ENCODE assay signal across 21 mouse cellular contexts in the genomic region with DNA sequence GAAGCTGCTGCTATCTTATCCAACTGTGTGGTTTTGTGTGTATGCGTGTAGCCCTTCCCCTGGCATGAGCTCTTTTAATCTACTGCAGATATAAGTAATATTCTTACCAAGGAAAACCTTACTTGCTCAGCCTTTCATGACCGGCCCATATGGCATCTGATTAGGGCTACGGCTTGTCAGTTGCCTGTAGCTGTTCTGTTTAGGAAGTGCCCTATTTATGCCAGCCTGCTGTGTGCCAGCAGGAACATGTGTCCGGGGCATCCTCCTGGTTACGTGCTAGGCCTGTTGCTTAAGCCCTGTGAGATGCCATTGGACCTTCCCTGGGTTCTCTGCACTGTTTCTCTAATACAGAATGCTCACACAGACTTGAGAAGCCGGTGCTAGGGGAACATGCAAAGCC.
DNase-seq lines count a peak whose midpoint lies in the region; ATAC-seq and TF ChIP-seq lines count a peak whose summit lies in the region.
"Had no signal": no experiment of that assay in that cellular context is flagged by ENCODE, and none has a peak within 500 bp of the region (broad histone marks: within the 10 kb centered on the region; RNA-seq: fewer than 3 reads in every experiment).

No protein-coding gene starts in this region.

- intact Hi-C loops in heart, postnatal 25 days (cut with DNase I), result no loop called here

- WGBS in hindbrain, postnatal 0 days, result 69% methylated on average over 6 of the region's 6 CpGs
- 79% methylated on average over 6 of the region's 6 CpGs for WGBS in hindbrain, embryonic 13.5 days

- no peaks in the 10 kb centered on the region for H3K79me2 ChIP-seq in MEL (ENCODE audit: control insufficient read depth, insufficient read depth, low read length, poor library complexity)

- H3K4me3 ChIP-seq in hindbrain, postnatal 0 days (ENCODE audit: low read length), result no peak overlapping the region
- no peak overlapping the region for H3K4me3 ChIP-seq in hindbrain, embryonic 13.5 days
- no peak overlapping the region for H3K4me3 ChIP-seq in MEL (ENCODE audit: control insufficient read depth in 1 of 2, insufficient read depth in 1 of 2, low read depth in 2 of 2, low read length in 2 of 2)
- H3K4me3 ChIP-seq: gastrocnemius, adult 2 months; heart, embryonic 13.5 days; kidney, embryonic 15.5 days; liver, embryonic 13.5 days; neural tube, embryonic 13.5 days had no signal

- H3K27ac ChIP-seq in hindbrain, postnatal 0 days, result no peak overlapping the region
- H3K27ac ChIP-seq in hindbrain, embryonic 13.5 days, result no peak overlapping the region
- peak overlapping the region; percentile 22; the same call in 1 of the 2 replicates for H3K27ac ChIP-seq in MEL (ENCODE audit: control insufficient read depth, low read depth, low read length)
- H3K27ac ChIP-seq: gastrocnemius, adult 2 months; heart, embryonic 13.5 days; kidney, embryonic 15.5 days; liver, embryonic 13.5 days; neural tube, embryonic 13.5 days had no signal

- TF ChIP-seq EP300 in MEL (IDR thresholded peaks at IDR 0.05; ENCODE audit: low read depth in 1 of 2, low read length in 2 of 2), result peak; percentile 42 to 55; a peak in 3 of 4 replicates

- peak; percentile 11 to 18 for DNase-seq in cerebellum, postnatal 25 days
- DNase-seq in cerebellum, adult 9-10 months, result no peak
- no peak for DNase-seq in hindbrain, postnatal 0 days (ENCODE audit: low spot score)
- DNase-seq in MEL (ENCODE audit: low read depth, low spot score), result peak; percentile 67
- no peak for DNase-seq in right cerebral cortex, postnatal 14 days
- no peak for DNase-seq in heart, postnatal 25 days (ENCODE audit: low spot score)
- DNase-seq: adrenal gland, postnatal 14 days; gastrocnemius, adult 2 months; heart, adult 11 months; heart, postnatal 4 days; liver, embryonic 13.5 days; right cerebral cortex, adult 18-20 months; thymus, adult 18-20 months had no signal

- no peaks in the 10 kb centered on the region for H3K27me3 ChIP-seq in hindbrain, postnatal 0 days (ENCODE audit: insufficient read depth, low read length)
- peaks cover 4% of the 10 kb centered on the region; the same call in 1 of the 2 replicates for H3K27me3 ChIP-seq in hindbrain, embryonic 13.5 days
- H3K27me3 ChIP-seq in MEL (ENCODE audit: control insufficient read depth in 1 of 2, insufficient read depth in 2 of 2, low read length in 2 of 2), result no peaks in the 10 kb centered on the region
- H3K27me3 ChIP-seq: kidney, embryonic 15.5 days; liver, embryonic 13.5 days; neural tube, embryonic 13.5 days; Patski had no signal

- no peaks in the 10 kb centered on the region for H3K36me3 ChIP-seq in hindbrain, postnatal 0 days (ENCODE audit: insufficient read depth, low read length)
- H3K36me3 ChIP-seq in hindbrain, embryonic 13.5 days, result peaks cover 11% of the 10 kb centered on the region; the same call in 1 of the 2 replicates
- peaks cover 0 to 7% of the 10 kb centered on the region in 2 experiments; a peak in 3 of 4 replicates for H3K36me3 ChIP-seq in MEL (ENCODE audit: control insufficient read depth in 1 of 2, insufficient read depth in 2 of 2, low read length in 2 of 2)
- H3K36me3 ChIP-seq: liver, embryonic 13.5 days had no signal

- TF ChIP-seq CTCF in hindbrain, postnatal 0 days (IDR thresholded peaks at IDR 0.05; ENCODE audit: low read depth), result no peak
- no peak for TF ChIP-seq CTCF in MEL (IDR thresholded peaks at IDR 0.05 in 2 of 3, conservative IDR thresholded peaks at IDR 0.05 in 1 of 3; ENCODE audit: control insufficient read depth in 1 of 3, insufficient read depth in 1 of 3, low read depth in 2 of 3, low read length in 3 of 3, poor library complexity in 1 of 3, severe bottlenecking in 1 of 3)

- H3K4me1 ChIP-seq in hindbrain, postnatal 0 days (ENCODE audit: insufficient read depth, low read length), result no peaks in the 10 kb centered on the region
- peaks cover 9% of the 10 kb centered on the region for H3K4me1 ChIP-seq in hindbrain, embryonic 13.5 days (replicated peaks)
- peaks cover 2 to 11% of the 10 kb centered on the region in 2 experiments; a peak in 2 of 4 replicates for H3K4me1 ChIP-seq in MEL (ENCODE audit: control insufficient read depth in 1 of 2, insufficient read depth in 2 of 2, low read length in 2 of 2)
- H3K4me1 ChIP-seq: heart, embryonic 13.5 days; liver, embryonic 13.5 days had no signal

- H3K9ac ChIP-seq in hindbrain, postnatal 0 days (replicated peaks; ENCODE audit: low read length), result no peak overlapping the region
- no peak overlapping the region for H3K9ac ChIP-seq in hindbrain, embryonic 13.5 days
- H3K9ac ChIP-seq in MEL (ENCODE audit: control insufficient read depth, low read depth, low read length, poor library complexity, severe bottlenecking), result no peak overlapping the region
- H3K9ac ChIP-seq: heart, embryonic 13.5 days; kidney, embryonic 15.5 days; liver, embryonic 13.5 days; neural tube, embryonic 13.5 days had no signal

- TF ChIP-seq POLR2A in MEL (IDR thresholded peaks at IDR 0.05; ENCODE audit: control insufficient read depth in 1 of 2, insufficient read depth in 1 of 2, low read depth in 1 of 2, low read length in 2 of 2, poor library complexity in 1 of 2), result no peak

- no peak for TF ChIP-seq RAD21 in MEL (IDR thresholded peaks at IDR 0.05; ENCODE audit: low read depth, low read length)

- H3K9me3 ChIP-seq in hindbrain, postnatal 0 days (ENCODE audit: low read length), result no peaks in the 10 kb centered on the region
- no peaks in the 10 kb centered on the region for H3K9me3 ChIP-seq in hindbrain, embryonic 13.5 days
- H3K9me3 ChIP-seq in MEL (replicated peaks; ENCODE audit: insufficient read depth, low read length), result no peaks in the 10 kb centered on the region
- H3K9me3 ChIP-seq: kidney, embryonic 15.5 days; liver, embryonic 13.5 days; neural tube, embryonic 13.5 days had no signal

- peak; percentile 48; the same call in 1 of the 2 replicates for ATAC-seq in hindbrain, postnatal 0 days
- ATAC-seq in hindbrain, embryonic 13.5 days (ENCODE audit: low FRiP score), result no peak
- peak; percentile 53; the same call in 1 of the 2 replicates for ATAC-seq in megakaryocyte, adult 5-6 weeks (ENCODE audit: poor library complexity, severe bottlenecking)
- ATAC-seq: activated CD4-positive, CD25-positive, alpha-beta regulatory T cell, adult 4 months; intestine, embryonic 16.5 days; Patski had no signal

- H3K4me2 ChIP-seq in hindbrain, postnatal 0 days (ENCODE audit: low read depth, low read length), result no peak overlapping the region
- no peak overlapping the region for H3K4me2 ChIP-seq in hindbrain, embryonic 13.5 days
- H3K4me2 ChIP-seq: heart, embryonic 13.5 days; kidney, embryonic 15.5 days; liver, embryonic 13.5 days; neural tube, embryonic 13.5 days had no signal

TF ChIP-seq in MEL, 35 proteins besides CTCF, POLR2A, EP300 and RAD21:
- TF ChIP-seq ETS1 (IDR thresholded peaks at IDR 0.05; ENCODE audit: low read depth, low read length) (peak; percentile 75; the same call in 1 of the 2 replicates), GABPA (IDR thresholded peaks at IDR 0.05; ENCODE audit: low read depth, low read length) (no peak), UBTF (IDR thresholded peaks at IDR 0.05; ENCODE audit: borderline replicate concordance, insufficient read depth, low read depth, low read length) (no peak), GATA1 (IDR thresholded peaks at IDR 0.05; ENCODE audit: low read depth, low read length) (peak; percentile 61), E2F4 (IDR thresholded peaks at IDR 0.05; ENCODE audit: borderline replicate concordance, low read depth, low read length) (no peak), KAT2A (conservative IDR thresholded peaks at IDR 0.05; ENCODE audit: low read depth, low read length) (no peak), ZKSCAN1 (IDR thresholded peaks at IDR 0.05; ENCODE audit: low read depth, low read length) (no peak), ZMIZ1 (IDR thresholded peaks at IDR 0.05; ENCODE audit: low read depth, low read length) (no peak), ZC3H11A (IDR thresholded peaks at IDR 0.05; ENCODE audit: low read depth, low read length) (no peak), ELF1 (IDR thresholded peaks at IDR 0.05; ENCODE audit: low read depth, low read length) (no peak), POLR2AphosphoS2 (IDR thresholded peaks at IDR 0.05; ENCODE audit: low read length) (no peak), SMC3 (IDR thresholded peaks at IDR 0.05; ENCODE audit: low read depth, low read length) (no peak), JUND (IDR thresholded peaks at IDR 0.05; ENCODE audit: low read depth, low read length) (no peak), TCF12 (IDR thresholded peaks at IDR 0.05; ENCODE audit: low read depth, low read length) (peak; percentile 45; the same call in 1 of the 2 replicates), MEF2A (IDR thresholded peaks at IDR 0.05; ENCODE audit: extremely low read depth, insufficient replicate concordance, low read depth, low read length, poor library complexity, severe bottlenecking) (no peak), SIN3A (IDR thresholded peaks at IDR 0.05; ENCODE audit: low read length) (no peak; the same call in 1 of the 2 replicates), ZNF384 (IDR thresholded peaks at IDR 0.05; ENCODE audit: low read depth, low read length) (no peak), USF1 (IDR thresholded peaks at IDR 0.05; ENCODE audit: low read depth, low read length) (no peak), MAZ (IDR thresholded peaks at IDR 0.05; ENCODE audit: low read depth, low read length) (no peak), USF2 (IDR thresholded peaks at IDR 0.05; ENCODE audit: borderline replicate concordance in 1 of 2, insufficient read depth in 1 of 2, low read depth in 1 of 2, low read length in 2 of 2) (no peak), MYC (IDR thresholded peaks at IDR 0.05; ENCODE audit: low read depth, low read length) (no peak), TAL1 (IDR thresholded peaks at IDR 0.05; ENCODE audit: low read length) (no peak), CHD2 (IDR thresholded peaks at IDR 0.05; ENCODE audit: low read length) (no peak), NRF1 (IDR thresholded peaks at IDR 0.05; ENCODE audit: insufficient read depth, low read depth, low read length, poor library complexity, severe bottlenecking) (no peak), MXI1 (IDR thresholded peaks at IDR 0.05; ENCODE audit: low read depth, low read length) (no peak; the same call in 1 of the 2 replicates)

Comparison
In these comparisons a context has a peak if more than half of its experiments do, and no peak if none do; other contexts are left out.
1. DNase-seq: peak in cerebellum, postnatal 25 days (2 of 2) and MEL (single experiment); none in cerebellum, adult 9-10 months (single experiment), hindbrain, postnatal 0 days (single experiment), right cerebral cortex, postnatal 14 days (single experiment) and heart, postnatal 25 days (single experiment).